Mouse (Mus musculus): ENCODE measurements around the gene Fkbp10. TPM values are rescaled to one million over a fixed set of nuclear protein-coding genes. Genes with fewer than 3 reads are reported as not detected.
A peak's percentile ranks its signal among the peaks of the same experiment; 100 is the strongest.

Gene Fkbp10
- polyA plus RNA-seq, 2 experiments: 5.0 to 5.3 TPM

DNA sequence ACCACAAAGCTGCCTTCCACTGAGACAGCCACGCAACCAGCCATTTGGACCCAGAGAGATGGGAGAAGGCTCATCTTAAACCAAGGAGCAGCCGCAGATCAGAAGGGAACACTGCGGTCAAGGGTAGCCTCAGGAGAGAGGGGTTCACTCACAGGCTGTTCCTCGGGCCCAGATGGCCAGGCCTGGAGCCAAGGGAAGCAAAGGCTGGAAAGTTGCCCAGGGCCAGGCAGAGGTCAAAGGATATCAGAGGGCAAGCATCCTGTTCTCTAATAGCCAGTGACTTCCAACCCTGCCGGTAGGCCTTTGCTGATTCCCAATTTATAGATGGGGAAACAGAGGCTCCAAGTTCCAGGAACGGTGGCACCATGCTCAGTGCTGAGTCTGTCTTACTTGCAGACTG lies 26.9 kb upstream of the Fkbp10 start:
- DNase-seq (ENCODE audit: low read depth in 3 of 3, low spot score in 3 of 3) (no peak), ATAC-seq (ENCODE audit: insufficient read depth) (no peak)
- H3K4me2 ChIP-seq (ENCODE audit: low read depth): no peak overlapping the region
- H3K27me3 ChIP-seq (ENCODE audit: control insufficient read depth, insufficient read depth, low read length): no peaks in the 10 kb centered on the region
- WGBS (ENCODE audit: insufficient replicate concordance): 60% methylated on average over 6 of the region's 6 CpGs
- no peak overlapping the region for H3K4me3 ChIP-seq (ENCODE audit: insufficient read depth in 1 of 2, low read depth in 2 of 2, low read length in 2 of 2)
- TF ChIP-seq EP300 (IDR thresholded peaks at IDR 0.05; ENCODE audit: low read depth): no peak
- TF ChIP-seq CTCF (IDR thresholded peaks at IDR 0.05; ENCODE audit: low read depth): no peak
- H3K9ac ChIP-seq (replicated peaks): no peak overlapping the region
- H3K27ac ChIP-seq: no peak overlapping the region
- H3K9me3 ChIP-seq (ENCODE audit: control insufficient read depth, low read length): no peaks in the 10 kb centered on the region
- H3K4me1 ChIP-seq (replicated peaks; ENCODE audit: control insufficient read depth in 2 of 2, insufficient read depth in 2 of 2, low read length in 1 of 2): peaks cover 0 to 11% of the 10 kb centered on the region in 2 experiments; a peak in 1 of 4 replicates
- H3K36me3 ChIP-seq (replicated peaks; ENCODE audit: control insufficient read depth, insufficient read depth, low read depth): no peaks in the 10 kb centered on the region

DNA sequence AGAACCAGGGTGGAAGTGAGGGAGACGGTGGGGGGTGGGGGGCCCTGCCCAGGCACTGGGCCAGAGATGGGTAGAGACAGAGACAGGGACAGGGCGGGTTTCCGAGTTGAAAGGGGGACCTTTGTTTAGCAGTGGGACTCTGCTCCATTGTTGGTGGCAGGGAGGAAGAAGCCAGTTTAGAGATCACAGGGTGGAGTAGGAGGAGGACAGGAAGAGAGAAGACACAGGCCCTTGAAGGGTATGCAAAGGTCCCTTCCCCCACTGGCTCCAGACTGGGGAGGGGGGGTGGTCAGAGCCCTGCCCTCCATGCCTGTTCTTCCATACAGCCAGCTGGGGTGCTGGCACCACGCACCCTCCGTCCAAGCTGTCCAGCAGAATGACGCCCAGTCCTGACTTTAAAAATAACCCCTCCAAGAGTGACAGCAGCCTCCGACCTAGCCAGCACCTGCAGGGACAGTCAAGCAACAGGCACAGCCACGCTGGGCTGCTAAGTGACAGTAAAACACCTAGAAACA lies 25.5 kb upstream of the Fkbp10 start:
- Histone ChIP-seq H3K27ac (no peak overlapping the region), H3K4me2 (ENCODE audit: low read depth) (no peak overlapping the region), H3K9me3 (ENCODE audit: control insufficient read depth, low read length) (no peaks in the 10 kb centered on the region), H3K27me3 (ENCODE audit: control insufficient read depth, insufficient read depth, low read length) (peaks cover under 1% of the 10 kb centered on the region), H3K4me1 (replicated peaks; ENCODE audit: control insufficient read depth in 2 of 2, insufficient read depth in 2 of 2, low read length in 1 of 2) (peaks cover 0 to 18% of the 10 kb centered on the region in 2 experiments; a peak in 2 of 4 replicates), H3K4me3 (ENCODE audit: insufficient read depth in 1 of 2, low read depth in 2 of 2, low read length in 2 of 2) (no peak overlapping the region), H3K9ac (replicated peaks) (no peak overlapping the region), H3K36me3 (replicated peaks; ENCODE audit: control insufficient read depth, insufficient read depth, low read depth) (no peaks in the 10 kb centered on the region)
- no peak for TF ChIP-seq EP300 (IDR thresholded peaks at IDR 0.05; ENCODE audit: low read depth)
- no peak for TF ChIP-seq CTCF (IDR thresholded peaks at IDR 0.05; ENCODE audit: low read depth)
- WGBS (ENCODE audit: insufficient replicate concordance): 33% methylated on average over 8 of the region's 8 CpGs
- no peak for DNase-seq (ENCODE audit: low read depth in 3 of 3, low spot score in 3 of 3)
- peak; percentile 16; the same call in 1 of the 2 replicates for ATAC-seq (ENCODE audit: insufficient read depth)

DNA sequence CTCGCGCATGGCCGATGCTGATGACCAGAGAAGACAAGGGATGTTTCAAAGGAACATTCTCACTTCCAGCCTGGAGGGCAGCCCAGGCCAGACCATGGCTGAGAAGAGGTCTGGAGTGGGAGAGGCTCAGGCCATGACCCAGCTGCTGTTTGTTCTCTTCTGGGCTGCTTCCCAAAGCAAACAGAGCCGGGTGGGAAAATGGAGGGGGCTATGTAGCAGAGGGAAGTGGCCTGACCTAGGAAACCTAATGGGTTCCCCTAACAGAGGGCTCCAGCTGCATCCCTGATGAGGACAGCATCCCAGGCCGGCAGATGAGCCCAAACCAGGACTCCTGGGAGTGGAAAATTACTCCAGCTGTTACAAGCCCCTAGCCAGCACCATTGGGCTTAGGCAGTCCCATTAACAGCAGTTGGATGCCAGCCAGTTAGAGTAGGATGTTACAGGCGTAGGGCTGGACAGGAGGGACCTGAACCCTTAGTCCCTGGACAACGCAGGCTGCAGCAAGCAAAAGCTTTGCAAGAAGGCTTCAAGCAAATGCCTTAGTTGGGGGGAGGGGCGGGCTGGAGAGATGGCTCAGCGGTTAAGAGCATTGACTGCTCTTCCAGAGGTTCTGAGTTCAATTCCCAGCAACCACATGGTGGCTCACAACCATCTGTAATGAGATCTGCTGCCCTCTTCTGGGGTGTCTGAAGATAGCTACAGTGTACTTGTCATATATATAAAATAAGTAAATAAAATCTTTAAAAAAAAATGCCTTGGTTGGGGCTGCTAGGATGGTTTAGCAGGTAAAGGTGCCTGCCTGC lies 24.2 kb upstream of the Fkbp10 start:
- Histone ChIP-seq H3K4me3 (ENCODE audit: insufficient read depth in 1 of 2, low read depth in 2 of 2, low read length in 2 of 2) (no peak overlapping the region), H3K27me3 (ENCODE audit: control insufficient read depth, insufficient read depth, low read length) (peaks cover 13% of the 10 kb centered on the region), H3K9ac (replicated peaks) (no peak overlapping the region), H3K27ac (no peak overlapping the region), H3K36me3 (replicated peaks; ENCODE audit: control insufficient read depth, insufficient read depth, low read depth) (no peaks in the 10 kb centered on the region), H3K4me2 (ENCODE audit: low read depth) (no peak overlapping the region), H3K4me1 (replicated peaks; ENCODE audit: control insufficient read depth in 2 of 2, insufficient read depth in 2 of 2, low read length in 1 of 2) (peaks cover 0 to 24% of the 10 kb centered on the region in 2 experiments; a peak in 2 of 4 replicates), H3K9me3 (ENCODE audit: control insufficient read depth, low read length) (no peaks in the 10 kb centered on the region)
- WGBS (ENCODE audit: insufficient replicate concordance): 62% methylated on average over 9 of the region's 9 CpGs
- TF ChIP-seq EP300 (IDR thresholded peaks at IDR 0.05; ENCODE audit: low read depth) (no peak), CTCF (IDR thresholded peaks at IDR 0.05; ENCODE audit: low read depth) (no peak)
- ATAC-seq (ENCODE audit: insufficient read depth) (peak; percentile 54; the same call in 1 of the 2 replicates), DNase-seq (ENCODE audit: low read depth in 3 of 3, low spot score in 3 of 3) (no peak)

DNA sequence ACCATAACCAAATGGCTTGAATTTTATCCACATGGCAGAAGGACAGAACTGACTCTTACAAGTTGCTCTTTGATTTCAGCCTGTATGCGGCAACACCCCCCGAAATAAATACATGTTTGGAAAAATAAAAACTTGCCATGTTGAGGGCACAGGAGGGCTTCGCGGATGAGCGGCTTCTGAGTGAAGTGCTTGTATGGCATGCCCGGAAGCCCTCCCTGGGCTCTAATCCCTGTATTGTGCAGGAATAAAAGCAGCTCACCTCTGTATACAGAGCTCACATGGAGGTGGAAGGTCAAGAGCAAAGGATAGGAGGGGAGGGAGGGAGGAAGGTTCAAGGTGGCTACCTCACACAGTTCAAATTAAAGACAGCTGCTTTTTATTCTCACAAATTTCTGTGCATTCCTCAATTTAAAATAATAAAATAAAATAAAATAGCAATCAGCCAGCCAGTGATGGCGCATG lies 23.6 kb upstream of the Fkbp10 start:
- no peaks in the 10 kb centered on the region for H3K36me3 ChIP-seq (replicated peaks; ENCODE audit: control insufficient read depth, insufficient read depth, low read depth)
- H3K4me1 ChIP-seq (replicated peaks; ENCODE audit: control insufficient read depth in 2 of 2, insufficient read depth in 2 of 2, low read length in 1 of 2): peaks cover 0 to 24% of the 10 kb centered on the region in 2 experiments; a peak in 2 of 4 replicates
- peaks cover 16% of the 10 kb centered on the region for H3K27me3 ChIP-seq (ENCODE audit: control insufficient read depth, insufficient read depth, low read length)
- no peak overlapping the region for H3K4me2 ChIP-seq (ENCODE audit: low read depth)
- H3K9me3 ChIP-seq (ENCODE audit: control insufficient read depth, low read length): no peaks in the 10 kb centered on the region
- no peak overlapping the region for H3K4me3 ChIP-seq (ENCODE audit: insufficient read depth in 1 of 2, low read depth in 2 of 2, low read length in 2 of 2)
- no peak for TF ChIP-seq EP300 (IDR thresholded peaks at IDR 0.05; ENCODE audit: low read depth)
- TF ChIP-seq CTCF (IDR thresholded peaks at IDR 0.05; ENCODE audit: low read depth): no peak
- WGBS (ENCODE audit: insufficient replicate concordance): 73% methylated on average over 7 of the region's 7 CpGs
- H3K9ac ChIP-seq (replicated peaks): no peak overlapping the region
- H3K27ac ChIP-seq: no peak overlapping the region
- ATAC-seq (ENCODE audit: insufficient read depth) (no peak), DNase-seq (ENCODE audit: low read depth in 3 of 3, low spot score in 3 of 3) (no peak)

DNA sequence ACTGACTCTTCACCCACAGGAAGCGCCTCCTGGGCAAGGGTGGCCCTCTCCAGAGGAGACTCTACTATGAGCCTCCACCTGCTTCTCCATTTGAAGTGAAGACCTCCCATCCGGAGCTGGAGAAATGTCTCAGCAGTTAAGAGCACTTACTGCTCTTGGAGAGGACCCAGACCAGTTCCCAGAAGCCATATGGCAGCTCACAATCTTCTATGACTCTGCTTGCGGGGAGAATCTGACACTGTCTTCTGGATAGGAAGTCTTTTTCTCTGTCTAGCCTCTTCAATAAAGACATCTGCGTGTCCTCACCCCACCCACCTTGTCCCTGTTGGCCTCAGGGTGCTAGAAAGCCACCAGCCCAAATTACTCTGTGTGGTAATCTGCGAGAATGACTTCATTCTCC lies 22.5 kb upstream of the Fkbp10 start:
- TF ChIP-seq EP300 (IDR thresholded peaks at IDR 0.05; ENCODE audit: low read depth) (no peak), CTCF (IDR thresholded peaks at IDR 0.05; ENCODE audit: low read depth) (no peak)
- H3K4me1 ChIP-seq (replicated peaks; ENCODE audit: control insufficient read depth in 2 of 2, insufficient read depth in 2 of 2, low read length in 1 of 2): peaks cover 0 to 19% of the 10 kb centered on the region in 2 experiments; a peak in 2 of 4 replicates
- H3K4me2 ChIP-seq (ENCODE audit: low read depth): no peak overlapping the region
- H3K9me3 ChIP-seq (ENCODE audit: control insufficient read depth, low read length): no peaks in the 10 kb centered on the region
- WGBS (ENCODE audit: insufficient replicate concordance): 51% methylated on average over 5 of the region's 5 CpGs
- peaks cover 17% of the 10 kb centered on the region for H3K27me3 ChIP-seq (ENCODE audit: control insufficient read depth, insufficient read depth, low read length)
- no peak for DNase-seq (ENCODE audit: low read depth in 3 of 3, low spot score in 3 of 3)
- H3K36me3 ChIP-seq (replicated peaks; ENCODE audit: control insufficient read depth, insufficient read depth, low read depth): no peaks in the 10 kb centered on the region
- H3K9ac ChIP-seq (replicated peaks): no peak overlapping the region
- no peak overlapping the region for H3K27ac ChIP-seq
- no peak overlapping the region for H3K4me3 ChIP-seq (ENCODE audit: insufficient read depth in 1 of 2, low read depth in 2 of 2, low read length in 2 of 2)
- no peak for ATAC-seq (ENCODE audit: insufficient read depth)

All from liver, embryonic 14.5 days (tissue).